Comparison of ENCODE assay signal across 18 mouse cellular contexts in genomic region chr8:44548885-44549284, GRCm38 (mm10).
DNase-seq lines count a peak whose midpoint lies in the region; ATAC-seq lines count a peak whose summit lies in the region.
"Had no signal": no experiment of that assay in that cellular context is flagged by ENCODE, and none has a peak within 500 bp of the region (broad histone marks: within the 10 kb centered on the region; RNA-seq: fewer than 3 reads in every experiment).

No protein-coding gene starts in this region.

- no peak for ATAC-seq in heart, embryonic 14.5 days (ENCODE audit: insufficient number of reproducible peaks, insufficient read depth, low FRiP score, low read depth)
- ATAC-seq in heart, embryonic 16.5 days (replicated peaks; ENCODE audit: extremely low read depth, insufficient read depth, low FRiP score) = peak; percentile 65; the same call in 1 of the 2 replicates
- ATAC-seq: forebrain, embryonic 16.5 days; hindbrain, postnatal 0 days had no signal

- no peaks in the 10 kb centered on the region for H3K4me1 ChIP-seq in heart, embryonic 14.5 days (ENCODE audit: control insufficient read depth in 2 of 2, insufficient read depth in 2 of 2, low read length in 2 of 2)
- H3K4me1 ChIP-seq in heart, embryonic 16.5 days (ENCODE audit: control insufficient read depth, insufficient read depth, low read length) = no peaks in the 10 kb centered on the region
- H3K4me1 ChIP-seq: embryonic facial prominence, embryonic 12.5 days; forebrain, embryonic 12.5 days; hindbrain, embryonic 13.5 days had no signal

- H3K9me3 ChIP-seq in heart, embryonic 14.5 days (ENCODE audit: control insufficient read depth, low read length) = no peaks in the 10 kb centered on the region
- no peaks in the 10 kb centered on the region for H3K9me3 ChIP-seq in heart, embryonic 16.5 days (replicated peaks; ENCODE audit: control insufficient read depth, low read length)
- H3K9me3 ChIP-seq: embryonic facial prominence, embryonic 12.5 days; forebrain, embryonic 12.5 days; hindbrain, embryonic 13.5 days had no signal

- no peak overlapping the region for H3K4me3 ChIP-seq in heart, embryonic 14.5 days (ENCODE audit: control insufficient read depth in 1 of 2, insufficient read depth in 1 of 2, low read depth in 1 of 2, low read length in 2 of 2)
- H3K4me3 ChIP-seq in heart, embryonic 16.5 days (ENCODE audit: low read length) = no peak overlapping the region
- H3K4me3 ChIP-seq: embryonic facial prominence, embryonic 12.5 days; forebrain, embryonic 12.5 days; hindbrain, embryonic 13.5 days had no signal

- DNase-seq in heart, adult 8-10 months (ENCODE audit: low spot score) = peak; percentile 11
- DNase-seq in heart, postnatal 25 days (ENCODE audit: low spot score) = no peak
- DNase-seq in heart, adult 11 months = no peak
- DNase-seq in skeletal muscle tissue, adult 2 months (ENCODE audit: low read depth, low spot score) = peak; percentile 19
- DNase-seq in adrenal gland, postnatal 14 days = no peak
- DNase-seq: adrenal gland, adult 2 months; cerebellum, adult 11 months; cerebellum, adult 9-10 months; cerebellum, postnatal 25 days; gastrocnemius, postnatal 10 days; kidney, adult 11 months had no signal

- no peaks in the 10 kb centered on the region for H3K27me3 ChIP-seq in heart, embryonic 14.5 days (ENCODE audit: control insufficient read depth, insufficient read depth, low read length)
- H3K27me3 ChIP-seq in heart, embryonic 16.5 days (ENCODE audit: control insufficient read depth, insufficient read depth, low read length) = no peaks in the 10 kb centered on the region
- H3K27me3 ChIP-seq: embryonic facial prominence, embryonic 12.5 days; forebrain, embryonic 12.5 days; hindbrain, embryonic 13.5 days had no signal

- peak overlapping the region; percentile 23; the same call in 1 of the 2 replicates for H3K4me2 ChIP-seq in heart, embryonic 14.5 days (ENCODE audit: low read length)
- 0 out of 2 replicates have a peak overlapping the region, but pooled peaks have one; percentile 5 for H3K4me2 ChIP-seq in heart, embryonic 16.5 days (ENCODE audit: low read depth, low read length)
- H3K4me2 ChIP-seq: embryonic facial prominence, embryonic 12.5 days; forebrain, embryonic 12.5 days; hindbrain, embryonic 13.5 days had no signal

- no peak overlapping the region for H3K9ac ChIP-seq in heart, embryonic 14.5 days (ENCODE audit: low read length)
- no peak overlapping the region for H3K9ac ChIP-seq in heart, embryonic 16.5 days (ENCODE audit: low read length)
- H3K9ac ChIP-seq: embryonic facial prominence, embryonic 12.5 days; forebrain, embryonic 12.5 days; hindbrain, embryonic 13.5 days had no signal

- intact Hi-C loops in heart, postnatal 25 days (cut with DNase I) = no loop called here

- WGBS in heart, embryonic 14.5 days = 13% methylated on average over 3 of the region's 3 CpGs
- 30% methylated on average over 3 of the region's 3 CpGs for WGBS in heart, embryonic 16.5 days

- no peaks in the 10 kb centered on the region for H3K36me3 ChIP-seq in heart, embryonic 14.5 days (ENCODE audit: control insufficient read depth, insufficient read depth, low read length)
- H3K36me3 ChIP-seq in heart, embryonic 16.5 days (ENCODE audit: control insufficient read depth, insufficient read depth) = no peaks in the 10 kb centered on the region
- H3K36me3 ChIP-seq: embryonic facial prominence, embryonic 12.5 days; forebrain, embryonic 12.5 days; hindbrain, embryonic 13.5 days had no signal

- H3K27ac ChIP-seq in heart, embryonic 14.5 days (replicated peaks in 1 of 2; ENCODE audit: control insufficient read depth in 1 of 2, insufficient read depth in 1 of 2, low read depth in 2 of 2, low read length in 2 of 2) = peak overlapping the region; percentile 37 to 70
- H3K27ac ChIP-seq in heart, embryonic 16.5 days (ENCODE audit: low read length) = peak overlapping the region; percentile 62
- H3K27ac ChIP-seq: embryonic facial prominence, embryonic 12.5 days; forebrain, embryonic 12.5 days; hindbrain, embryonic 13.5 days; hindbrain, postnatal 0 days had no signal

Comparison
In these comparisons a context has a peak if more than half of its experiments do, and no peak if none do; other contexts are left out.
1. DNase-seq: peak in heart, adult 8-10 months (single experiment) and skeletal muscle tissue, adult 2 months (single experiment); none in heart, postnatal 25 days (single experiment), heart, adult 11 months (single experiment) and adrenal gland, postnatal 14 days (single experiment).